8 mouse cellular contexts compared by ENCODE assay signal in genomic region chr8:126585561-126586031, GRCm38 (mm10). TPM values are rescaled to one million over a fixed set of nuclear protein-coding genes. Genes with fewer than 3 reads are reported as not detected.
DNase-seq lines count a peak whose midpoint lies in the region; ATAC-seq lines count a peak whose summit lies in the region.

No protein-coding gene starts in this region.

- H3K4me3 ChIP-seq in embryonic facial prominence, embryonic 13.5 days: peak overlapping the region; percentile 53
- no peak overlapping the region for H3K4me3 ChIP-seq in midbrain, embryonic 15.5 days

- peaks cover 1% of the 10 kb centered on the region; the same call in 1 of the 2 replicates for H3K9me3 ChIP-seq in embryonic facial prominence, embryonic 13.5 days
- H3K9me3 ChIP-seq in midbrain, embryonic 15.5 days: no peaks in the 10 kb centered on the region

- H3K36me3 ChIP-seq in embryonic facial prominence, embryonic 13.5 days: peaks cover 35% of the 10 kb centered on the region
- no peaks in the 10 kb centered on the region for H3K36me3 ChIP-seq in midbrain, embryonic 15.5 days (replicated peaks)

- H3K27ac ChIP-seq in embryonic facial prominence, embryonic 13.5 days: peak overlapping the region; percentile 95
- H3K27ac ChIP-seq in midbrain, embryonic 15.5 days: peak overlapping the region; percentile 85

- DNase-seq in cerebellum, adult 8-10 months: peak; percentile 35
- no peak for DNase-seq in cerebellum, postnatal 14 days
- DNase-seq in A20 (ENCODE audit: low read depth, low spot score) (peak; percentile 89), adipocyte (ENCODE audit: low spot score) (no peak)
- peak; percentile 87 for DNase-seq in induced T-regulatory cell, adult 2 months (ENCODE audit: low read depth)
- no peak for DNase-seq in adrenal gland, adult 18-20 months (ENCODE audit: low spot score in 2 of 2)

- H3K4me1 ChIP-seq in embryonic facial prominence, embryonic 13.5 days: peaks cover 70% of the 10 kb centered on the region
- H3K4me1 ChIP-seq in midbrain, embryonic 15.5 days: peaks cover 80% of the 10 kb centered on the region

- no peak overlapping the region for H3K9ac ChIP-seq in embryonic facial prominence, embryonic 13.5 days
- no peak overlapping the region for H3K9ac ChIP-seq in midbrain, embryonic 15.5 days

- no peaks in the 10 kb centered on the region for H3K27me3 ChIP-seq in embryonic facial prominence, embryonic 13.5 days
- H3K27me3 ChIP-seq in midbrain, embryonic 15.5 days (replicated peaks): no peaks in the 10 kb centered on the region

- H3K4me2 ChIP-seq in embryonic facial prominence, embryonic 13.5 days: peak overlapping the region; percentile 94
- H3K4me2 ChIP-seq in midbrain, embryonic 15.5 days: peak overlapping the region; percentile 7; the same call in 1 of the 2 replicates

- 61% methylated on average over 9 of the region's 9 CpGs for WGBS in embryonic facial prominence, embryonic 13.5 days
- WGBS in midbrain, embryonic 15.5 days: 50% methylated on average over 9 of the region's 9 CpGs

- no peak for ATAC-seq in embryonic facial prominence, embryonic 13.5 days (ENCODE audit: insufficient number of reproducible peaks, insufficient read depth, low FRiP score, low TSS enrichment, low read depth)
- no peak for ATAC-seq in midbrain, embryonic 15.5 days (replicated peaks)

RNA-seq across cellular contexts. Expression of gene Irf2bp2, which starts 8.2 kb away (rescaled TPM):
- polyA plus RNA-seq in embryonic facial prominence, embryonic 13.5 days (2015; fragmentation: Nextera tagmentation; extraction: Ambion mirVana): 11.1 and 13.5 TPM in 2 replicates
- 9.7 and 10.0 TPM in 2 replicates for polyA plus RNA-seq in midbrain, embryonic 15.5 days (2015; fragmentation: Nextera tagmentation; extraction: Ambion mirVana)
- total RNA-seq in adrenal gland, adult 18-20 months (2021): 100 to 1,000 TPM; 118 to 119 TPM

Comparison
In these comparisons a context has a peak if more than half of its experiments do, and no peak if none do; other contexts are left out.
1. DNase-seq: peak in cerebellum, adult 8-10 months (single experiment), A20 (single experiment) and induced T-regulatory cell, adult 2 months (single experiment); none in cerebellum, postnatal 14 days (0 of 2), adipocyte (single experiment) and adrenal gland, adult 18-20 months (0 of 2).